ENCODE assay signal across 8 mouse cellular contexts in genomic region chr9:66591851-66592645, GRCm38 (mm10). TPM values are rescaled to one million over a fixed set of nuclear protein-coding genes. Genes with fewer than 3 reads are reported as not detected.
DNase-seq lines count a peak whose midpoint lies in the region; ATAC-seq and TF ChIP-seq lines count a peak whose summit lies in the region.

No protein-coding gene starts in this region.

- TF ChIP-seq POLR2A in olfactory bulb, adult 2 months (IDR thresholded peaks at IDR 0.05; ENCODE audit: insufficient read depth, low read depth, low read length) = no peak

- no peaks in the 10 kb centered on the region for H3K36me3 ChIP-seq in liver, embryonic 15.5 days (replicated peaks)

- peak; percentile 73 for ATAC-seq in liver, embryonic 15.5 days (ENCODE audit: insufficient read depth)

- DNase-seq in left cerebral cortex, postnatal 25 days (ENCODE audit: low spot score in 2 of 2) = peak; percentile 28 to 30
- no peak for DNase-seq in left cerebral cortex, postnatal 14 days (ENCODE audit: low spot score in 2 of 2)
- DNase-seq in cerebellum, adult 8-10 months = peak; percentile 48
- peak; percentile 19 to 24 for DNase-seq in frontal cortex, postnatal 36 days (ENCODE audit: low spot score in 2 of 2)
- peak; percentile 47 for DNase-seq in hindlimb bud, embryonic 11.5 days (ENCODE audit: extremely low spot score, low read depth, low spot score)
- DNase-seq in thymus, postnatal 4 days = peak; percentile 73

- peak overlapping the region; percentile 95 for H3K4me2 ChIP-seq in liver, embryonic 15.5 days

- H3K4me3 ChIP-seq in liver, embryonic 15.5 days (replicated peaks) = peak overlapping the region; percentile 92
- H3K4me3 ChIP-seq in olfactory bulb, adult 2 months (ENCODE audit: insufficient read depth, low read depth, low read length) = peak overlapping the region; percentile 74

- peaks cover 51% of the 10 kb centered on the region for H3K4me1 ChIP-seq in liver, embryonic 15.5 days (replicated peaks)
- peaks cover 9% of the 10 kb centered on the region for H3K4me1 ChIP-seq in olfactory bulb, adult 2 months (ENCODE audit: control insufficient read depth, insufficient read depth, low read length)

- no peak for TF ChIP-seq CTCF in olfactory bulb, adult 2 months (IDR thresholded peaks at IDR 0.05; ENCODE audit: insufficient read depth, low read depth, low read length)

- under 1% methylated on average over 79 of the region's 83 CpGs for WGBS in liver, embryonic 15.5 days (ENCODE audit: insufficient replicate concordance)
- WGBS in olfactory bulb, adult 2 months = under 1% methylated on average over 79 of the region's 83 CpGs

- peak overlapping the region; percentile 88 for H3K27ac ChIP-seq in liver, embryonic 15.5 days (replicated peaks)
- peak overlapping the region; percentile 55 for H3K27ac ChIP-seq in olfactory bulb, adult 2 months (ENCODE audit: insufficient read depth, low read depth, low read length)

- H3K9ac ChIP-seq in liver, embryonic 15.5 days = peak overlapping the region; percentile 93

- no peaks in the 10 kb centered on the region for H3K27me3 ChIP-seq in liver, embryonic 15.5 days

- H3K9me3 ChIP-seq in liver, embryonic 15.5 days (replicated peaks) = no peaks in the 10 kb centered on the region

- intact Hi-C loops in left cerebral cortex, postnatal 25 days (cut with DNase I) = no loop called here
- intact Hi-C loops in left cerebral cortex, postnatal 14 days (cut with DNase I) = loop anchor here (5.0 kb wide), 1 partner anchor 80 kb away; the partner anchor contains the start of gene Fbxl22

RNA-seq across cellular contexts. Expression of gene Usp3, which starts 0.9 kb away (rescaled TPM):
- total RNA-seq in left cerebral cortex, postnatal 25 days (2021) = 10 to 100 TPM; 30.5 to 30.8 TPM
- total RNA-seq in left cerebral cortex, postnatal 14 days (2021) = 10 to 100 TPM; 20.2 to 27.1 TPM
- polyA plus RNA-seq in liver, embryonic 15.5 days (2015; fragmentation: Nextera tagmentation; extraction: Ambion mirVana) = 13.1 and 13.4 TPM in 2 replicates
- polyA plus RNA-seq in olfactory bulb, adult 2 months (2012; ENCODE audit: insufficient read depth, insufficient read length, low replicate concordance, missing spikeins) = 943 TPM in 1 of 2 replicates, not detected in the other

Comparison
In these comparisons a context has a peak if more than half of its experiments do, and no peak if none do; other contexts are left out.
1. DNase-seq: peak in left cerebral cortex, postnatal 25 days (2 of 2), cerebellum, adult 8-10 months (single experiment), frontal cortex, postnatal 36 days (2 of 2), hindlimb bud, embryonic 11.5 days (single experiment) and thymus, postnatal 4 days (single experiment); none in left cerebral cortex, postnatal 14 days (0 of 2).